Mouse (Mus musculus) heart, embryonic 11.5 days (tissue): ENCODE measurements around the gene Acvr2b. TPM values are rescaled to one million over a fixed set of nuclear protein-coding genes. Genes with fewer than 3 reads are reported as not detected.
A peak's percentile ranks its signal among the peaks of the same experiment; 100 is the strongest.

Source experiments
- ATAC-seq: fragments of 200-750 bp; cut with Nextera tagmentation; replicated peaks from 2 replicates; pipeline ENCODE4 v1.8.0; 2017; ENCODE audit warnings: moderate library complexity; ENCODE audit not compliant: insufficient number of reproducible peaks, low FRiP score, low TSS enrichment
- H3K27ac ChIP-seq: fragments of 300-500 bp; sonication (generic); 2 replicates; pipeline ENCODE4 v1.5.1; 2014; ENCODE audit warnings: mild to moderate bottlenecking, low read depth, low read length
- H3K27me3 ChIP-seq: fragments of 300-500 bp; sonication (generic); 2 replicates; pipeline ENCODE4 v1.6.1; 2014; ENCODE audit warnings: mild to moderate bottlenecking, low read length, mixed read lengths; ENCODE audit not compliant: control insufficient read depth, insufficient read depth
- H3K36me3 ChIP-seq: fragments of 300-500 bp; sonication (generic); 2 replicates; pipeline ENCODE4 v1.6.1; 2014; ENCODE audit warnings: mild to moderate bottlenecking, low read length, moderate library complexity, mixed read lengths; ENCODE audit not compliant: control insufficient read depth, insufficient read depth
- H3K4me1 ChIP-seq: fragments of 300-500 bp; sonication (generic); 2 replicates; pipeline ENCODE4 v1.6.1; 2014; ENCODE audit warnings: low read length; ENCODE audit not compliant: control insufficient read depth, insufficient read depth
- H3K4me2 ChIP-seq: fragments of 300-500 bp; sonication (generic); 2 replicates; pipeline ENCODE4 v1.6.1; 2014; ENCODE audit warnings: mild to moderate bottlenecking, moderate library complexity
- H3K4me3 ChIP-seq: fragments of 300-500 bp; sonication (generic); 2 replicates; pipeline ENCODE4 v1.5.1; 2014; ENCODE audit warnings: low read depth, low read length
- H3K9ac ChIP-seq: fragments of 300-500 bp; sonication (generic); 2 replicates; pipeline ENCODE4 v1.6.1; 2014; ENCODE audit warnings: mild to moderate bottlenecking, low read depth, low read length, moderate library complexity
- H3K9me3 ChIP-seq: fragments of 300-500 bp; sonication (generic); replicated peaks from 2 replicates; pipeline ENCODE4 v1.6.1; 2016; ENCODE audit warnings: low read length; ENCODE audit not compliant: control insufficient read depth
- WGBS: fragments of 180-500 bp; shearing (Covaris S2); extraction: QIAGEN DNeasy Blood & Tissue Kit; methylation state at CpG from one replicate; pipeline ENCODE4 v1.1.7; 2014; ENCODE audit not compliant: insufficient replicate concordance; 5-methylcytosine and 5-hydroxymethylcytosine counted together
- polyA plus RNA-seq: library from polyadenylated mRNA; unstranded; fragments of >200 nt; fragmentation: Nextera tagmentation; extraction: Ambion mirVana; gene quantifications from 2 replicates; pipeline ENCODE4 v1.2.1, GENCODE M21; 2014

The Acvr2b gene
- polyA plus RNA-seq, 1 experiment from 2014 or later: 29.1 TPM

DNA sequence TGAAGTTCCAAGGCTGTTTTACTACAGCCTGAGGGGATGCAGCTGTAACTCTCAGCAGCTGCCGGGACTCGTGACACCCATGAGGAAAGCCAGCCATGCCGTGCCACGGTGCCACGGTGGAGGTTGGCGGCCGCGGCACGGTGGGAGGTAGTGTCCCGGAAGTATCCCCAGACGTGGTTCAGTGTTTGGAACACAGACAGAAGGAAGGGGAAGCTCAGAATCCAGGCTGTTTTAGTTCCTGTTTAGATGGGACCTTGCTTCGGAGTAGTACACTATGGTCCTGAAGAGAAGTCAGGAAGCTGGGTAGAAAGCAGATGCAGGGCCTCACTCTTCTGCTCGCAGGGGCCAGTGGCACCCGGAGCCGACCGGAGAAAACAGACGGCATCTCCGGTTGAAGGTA lies 16.1 kb downstream of the Acvr2b start:
- Histone ChIP-seq H3K27me3 (no peaks in the 10 kb centered on the region), H3K9ac (no peak overlapping the region), H3K4me1 (peaks cover 23% of the 10 kb centered on the region), H3K4me3 (no peak overlapping the region), H3K36me3 (no peaks in the 10 kb centered on the region), H3K9me3 (peaks cover 5% of the 10 kb centered on the region; the same call in 1 of the 2 replicates), H3K4me2 (peak overlapping the region; percentile 6; the same call in 1 of the 2 replicates), H3K27ac (no peak overlapping the region)
- no peak for ATAC-seq
- WGBS: 71% methylated on average over 18 of the region's 18 CpGs

DNA sequence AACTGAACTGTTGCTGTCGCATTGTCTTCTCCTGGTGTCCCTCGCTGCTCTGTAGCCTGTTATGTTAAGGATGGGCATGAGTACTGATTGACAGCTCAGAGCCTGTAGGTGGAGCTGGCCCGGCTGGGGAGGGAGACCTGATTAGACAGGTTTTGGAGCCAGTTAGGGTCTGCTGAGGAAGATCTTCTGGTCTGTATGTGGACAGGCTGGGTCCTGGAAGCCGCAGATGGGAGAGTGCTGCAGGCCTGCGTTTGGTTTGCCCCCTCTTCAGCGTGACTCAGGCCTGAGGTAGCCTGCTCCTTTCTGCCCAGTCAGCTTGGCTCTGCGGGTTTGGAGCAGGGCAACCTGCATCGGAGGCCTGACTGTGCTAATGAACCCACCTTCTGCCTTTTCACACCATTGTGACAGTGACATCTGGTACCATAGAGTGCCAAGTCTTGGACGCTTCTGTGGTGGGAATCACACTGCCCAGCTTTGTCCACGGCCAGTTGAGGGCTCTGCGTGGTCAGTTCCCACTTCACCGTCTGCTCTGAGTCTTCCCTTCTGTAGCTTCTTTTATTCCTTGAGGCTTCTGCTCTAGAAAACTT lies 18.0 kb downstream of the Acvr2b start:
- WGBS: 70% methylated on average over 12 of the region's 12 CpGs
- ATAC-seq: no peak
- peaks cover 33% of the 10 kb centered on the region for H3K4me1 ChIP-seq

GRCm38 (mm10) chr9:119425217-119425975 lies 23.5 kb downstream of the Acvr2b start:
- H3K9me3 ChIP-seq: no peaks in the 10 kb centered on the region
- H3K27me3 ChIP-seq: no peaks in the 10 kb centered on the region
- no peak overlapping the region for H3K4me3 ChIP-seq
- H3K36me3 ChIP-seq: 0 out of 2 replicates have a peak, but pooled peaks cover 3% of the 10 kb centered on the region
- H3K4me1 ChIP-seq: peaks cover 45% of the 10 kb centered on the region
- peak overlapping the region; percentile 94 for H3K27ac ChIP-seq
- ATAC-seq: peak; percentile 74
- H3K9ac ChIP-seq: peak overlapping the region; percentile 31
- peak overlapping the region; percentile 49 for H3K4me2 ChIP-seq
- WGBS: 23% methylated on average over 7 of the region's 7 CpGs

More for the DNA sequence above, 18.0 kb downstream of the Acvr2b start:
- Histone ChIP-seq H3K4me2 (no peak overlapping the region), H3K27me3 (no peaks in the 10 kb centered on the region), H3K36me3 (no peaks in the 10 kb centered on the region), H3K4me3 (no peak overlapping the region), H3K9me3 (no peaks in the 10 kb centered on the region), H3K9ac (no peak overlapping the region), H3K27ac (peak overlapping the region; percentile 35; the same call in 1 of the 2 replicates)

DNA sequence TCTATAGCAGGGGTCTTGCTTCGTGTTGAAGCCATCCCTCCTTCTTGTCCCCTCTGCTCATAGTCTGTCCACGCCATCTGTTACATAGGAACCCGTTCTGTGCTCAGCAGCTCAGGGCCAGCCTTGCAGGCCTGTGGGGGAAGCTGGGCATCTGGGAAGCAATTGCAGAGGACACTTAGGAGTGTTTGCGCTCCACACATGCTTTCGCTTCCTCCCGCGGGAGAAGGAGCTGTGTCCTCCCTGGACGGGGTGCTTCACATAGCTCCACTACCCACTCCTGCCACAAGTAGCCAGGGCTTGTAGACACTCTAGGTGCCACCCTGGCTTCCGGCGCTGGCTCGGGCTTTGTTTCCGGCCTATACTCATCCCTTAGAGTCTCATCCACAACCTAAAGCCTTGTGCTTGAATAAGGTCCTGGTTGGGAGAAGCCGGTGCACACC lies 24.1 kb downstream of the Acvr2b start:
- Histone ChIP-seq H3K9ac (peak overlapping the region; percentile 31), H3K9me3 (no peaks in the 10 kb centered on the region), H3K27me3 (no peaks in the 10 kb centered on the region), H3K27ac (peak overlapping the region; percentile 94), H3K4me1 (peaks cover 39% of the 10 kb centered on the region), H3K36me3 (0 out of 2 replicates have a peak, but pooled peaks cover 3% of the 10 kb centered on the region), H3K4me3 (no peak overlapping the region), H3K4me2 (peak overlapping the region; percentile 49; the same call in 1 of the 2 replicates)
- WGBS: 81% methylated on average over 13 of the region's 13 CpGs
- no peak for ATAC-seq

DNA sequence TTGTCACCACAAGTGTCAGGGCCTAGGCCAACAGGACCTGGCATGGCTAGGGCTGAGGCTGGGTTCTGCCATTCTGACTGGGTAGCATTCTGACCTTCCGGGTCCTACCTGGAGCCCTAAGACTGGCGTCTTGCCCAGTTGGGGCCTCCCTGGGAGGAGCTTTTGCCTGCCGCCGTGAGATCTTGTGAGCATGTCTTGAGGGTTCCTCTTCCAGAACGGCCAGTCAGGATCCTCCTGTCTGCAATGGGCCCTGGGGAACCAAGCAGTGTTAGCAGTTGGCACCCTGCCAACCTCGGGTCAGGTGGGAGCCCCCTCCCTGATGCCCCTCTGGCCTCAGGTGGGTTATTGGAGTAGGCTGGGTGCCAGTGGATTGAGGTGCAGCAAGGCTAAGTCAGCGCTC lies 24.6 kb downstream of the Acvr2b start:
- H3K9me3 ChIP-seq: no peaks in the 10 kb centered on the region
- no peak overlapping the region for H3K4me2 ChIP-seq
- peak overlapping the region; percentile 31 for H3K9ac ChIP-seq
- WGBS: 71% methylated on average over 7 of the region's 7 CpGs
- no peak overlapping the region for H3K4me3 ChIP-seq
- no peaks in the 10 kb centered on the region for H3K27me3 ChIP-seq
- H3K4me1 ChIP-seq: peaks cover 38% of the 10 kb centered on the region
- 0 out of 2 replicates have a peak, but pooled peaks cover 3% of the 10 kb centered on the region for H3K36me3 ChIP-seq
- peak overlapping the region; percentile 94 for H3K27ac ChIP-seq
- no peak for ATAC-seq

DNA sequence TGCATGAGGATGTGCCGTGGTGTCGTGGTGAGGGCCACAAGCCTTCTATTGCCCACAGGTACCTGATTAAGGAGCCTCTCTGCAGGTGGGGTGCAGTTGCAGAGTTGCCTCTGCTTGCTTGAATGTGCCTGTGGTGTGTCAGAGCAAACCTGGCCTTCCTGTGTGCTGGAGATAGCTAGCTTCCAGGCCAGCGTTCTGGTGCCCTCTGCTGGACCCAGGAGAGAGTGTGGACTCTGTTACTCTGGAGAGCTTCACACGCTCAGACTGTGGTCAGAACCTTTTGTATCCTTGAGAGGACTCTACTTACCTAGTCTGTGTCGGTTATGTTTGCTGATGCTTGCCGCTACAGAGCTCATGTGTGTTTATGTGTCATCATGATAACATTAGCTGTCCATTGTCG lies 28.4 kb downstream of the Acvr2b start:
- 46% methylated on average over 7 of the region's 7 CpGs for WGBS
- H3K4me1 ChIP-seq: peaks cover 25% of the 10 kb centered on the region
- H3K36me3 ChIP-seq: peaks cover 6% of the 10 kb centered on the region
- no peaks in the 10 kb centered on the region for H3K27me3 ChIP-seq
- H3K4me3 ChIP-seq: no peak overlapping the region
- no peak overlapping the region for H3K4me2 ChIP-seq
- no peaks in the 10 kb centered on the region for H3K9me3 ChIP-seq
- no peak overlapping the region for H3K27ac ChIP-seq
- no peak overlapping the region for H3K9ac ChIP-seq
- ATAC-seq: no peak

DNA sequence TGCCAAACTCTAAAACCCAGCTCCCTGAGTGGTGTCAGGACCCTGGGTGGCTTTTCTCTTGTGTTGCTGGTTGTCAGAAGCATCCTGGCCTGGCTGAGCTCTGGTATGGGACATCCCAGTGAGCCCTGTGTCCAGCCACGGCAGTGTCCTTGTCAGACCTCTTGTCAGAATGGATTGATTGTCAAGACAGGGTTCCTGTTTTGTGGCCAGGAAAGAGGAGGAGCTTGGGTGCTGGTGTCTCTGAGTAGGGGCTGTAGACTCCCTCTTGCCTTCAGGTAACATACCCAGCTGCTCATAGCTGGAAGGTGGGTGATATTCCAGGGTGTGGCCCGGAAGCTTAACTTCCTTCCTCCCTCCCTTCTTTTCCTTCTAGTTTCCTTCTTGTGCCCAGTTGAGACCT lies 33.9 kb downstream of the Acvr2b start:
- WGBS: 70% methylated on average over 2 of the region's 2 CpGs

DNA sequence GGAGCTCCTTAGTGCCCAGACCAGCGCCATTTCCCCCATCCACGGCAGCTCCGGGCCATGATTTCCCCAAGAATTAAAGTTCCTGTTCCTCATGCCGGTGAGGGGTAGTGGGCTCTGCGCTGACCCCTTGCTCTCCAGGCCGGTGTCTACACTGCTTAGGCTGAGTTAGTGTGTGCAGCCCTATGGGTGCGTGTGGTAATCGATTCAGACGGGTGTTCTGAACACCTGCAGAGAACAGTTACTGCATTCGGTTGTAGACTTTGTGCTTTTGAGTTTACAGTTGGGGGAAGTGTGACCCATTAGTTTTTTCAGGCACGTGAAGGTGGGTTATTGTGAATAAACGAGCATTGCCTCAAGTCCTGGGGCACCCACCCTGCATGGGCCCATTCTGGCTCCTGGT lies 36.1 kb downstream of the Acvr2b start:
- WGBS: 88% methylated on average over 12 of the region's 12 CpGs
- H3K27ac ChIP-seq: no peak overlapping the region
- peaks cover 6% of the 10 kb centered on the region for H3K36me3 ChIP-seq

More for the DNA sequence above, 33.9 kb downstream of the Acvr2b start:
- Histone ChIP-seq H3K36me3 (peaks cover 7% of the 10 kb centered on the region), H3K4me1 (no peaks in the 10 kb centered on the region), H3K27ac (no peak overlapping the region), H3K9ac (no peak overlapping the region), H3K4me3 (no peak overlapping the region), H3K27me3 (no peaks in the 10 kb centered on the region), H3K4me2 (no peak overlapping the region), H3K9me3 (no peaks in the 10 kb centered on the region)
- no peak for ATAC-seq

More for the DNA sequence above, 36.1 kb downstream of the Acvr2b start:
- Histone ChIP-seq H3K4me2 (no peak overlapping the region), H3K9me3 (no peaks in the 10 kb centered on the region), H3K4me1 (no peaks in the 10 kb centered on the region), H3K9ac (no peak overlapping the region), H3K4me3 (no peak overlapping the region), H3K27me3 (no peaks in the 10 kb centered on the region)
- ATAC-seq: no peak
